Mouse (Mus musculus): Measurements from ENCODE around the gene Hspa4.
A peak's percentile ranks its signal among the peaks of the same experiment; 100 is the strongest.
"Not testable (repeated sequence)": the region's sequence is repeated elsewhere in the genome, so short reads cannot be mapped to it uniquely, and the experiment has no call there.

Hspa4 gene

GRCm38 (mm10) chr11:53307558-53308065 is 7.4 kb upstream of the Hspa4 start:
- no peak for DNase-seq (ENCODE audit: low read depth, low spot score)

GRCm38 (mm10) chr11:53306965-53307364 is 6.7 kb upstream of the Hspa4 start:
- no peak for DNase-seq (ENCODE audit: low read depth, low spot score)

- DNase-seq (ENCODE audit: low read depth, low spot score): no peak
Observed at GRCm38 (mm10) chr11:53304044-53304840, 4.0 kb upstream of the Hspa4 start.

- DNase-seq (ENCODE audit: low read depth, low spot score): no peak
Observed at GRCm38 (mm10) chr11:53301167-53301515, 884 bp upstream of the Hspa4 start.

GRCm38 (mm10) chr11:53299551-53300329 is 517 bp downstream of the Hspa4 start:
- peak; percentile 34 for DNase-seq (ENCODE audit: low read depth, low spot score)

GRCm38 (mm10) chr11:53297947-53298860 is 2.1 kb downstream of the Hspa4 start:
- DNase-seq (ENCODE audit: low read depth, low spot score): no peak

- DNase-seq (ENCODE audit: low read depth, low spot score): no peak
Observed at GRCm38 (mm10) chr11:53296880-53297279, 3.4 kb downstream of the Hspa4 start.

GRCm38 (mm10) chr11:53294441-53294840 is 5.8 kb downstream of the Hspa4 start:
- DNase-seq (ENCODE audit: low read depth, low spot score): no peak

GRCm38 (mm10) chr11:53290871-53291270 is 9.4 kb downstream of the Hspa4 start:
- DNase-seq (ENCODE audit: low read depth, low spot score): no peak

GRCm38 (mm10) chr11:53290187-53290586 is 10.1 kb downstream of the Hspa4 start:
- DNase-seq (ENCODE audit: low read depth, low spot score): not testable (repeated sequence)

GRCm38 (mm10) chr11:53285885-53286284 is 14.4 kb downstream of the Hspa4 start:
- no peak for DNase-seq (ENCODE audit: low read depth, low spot score)

- no peak for DNase-seq (ENCODE audit: low read depth, low spot score)
Observed at GRCm38 (mm10) chr11:53278411-53278810, 21.8 kb downstream of the Hspa4 start.

- DNase-seq (ENCODE audit: low read depth, low spot score): no peak
Observed at GRCm38 (mm10) chr11:53275358-53275757, 24.9 kb downstream of the Hspa4 start.

GRCm38 (mm10) chr11:53273313-53273712 is 26.9 kb downstream of the Hspa4 start:
- no peak for DNase-seq (ENCODE audit: low read depth, low spot score)

GRCm38 (mm10) chr11:53269596-53269995 is 30.7 kb downstream of the Hspa4 start:
- DNase-seq (ENCODE audit: low read depth, low spot score): no peak

- no peak for DNase-seq (ENCODE audit: low read depth, low spot score)
Observed at GRCm38 (mm10) chr11:53260556-53260955, 39.7 kb downstream of the Hspa4 start.

GRCm38 (mm10) chr11:53260056-53260455 is 40.2 kb downstream of the Hspa4 start:
- DNase-seq (ENCODE audit: low read depth, low spot score): no peak

GRCm38 (mm10) chr11:53259047-53259632 is 41.1 kb downstream of the Hspa4 start:
- no peak for DNase-seq (ENCODE audit: low read depth, low spot score)

GRCm38 (mm10) chr11:53256914-53257313 is 43.3 kb downstream of the Hspa4 start:
- DNase-seq (ENCODE audit: low read depth, low spot score): no peak

- peak; percentile 67 for DNase-seq (ENCODE audit: low read depth, low spot score)
Observed at GRCm38 (mm10) chr11:53254926-53255325, 45.3 kb downstream of the Hspa4 start.

GRCm38 (mm10) chr11:53254428-53254827 is 45.8 kb downstream of the Hspa4 start:
- DNase-seq (ENCODE audit: low read depth, low spot score): no peak

Measured in mesoderm, embryonic 11.5 days (tissue).